Mouse (Mus musculus): ENCODE measurements around the gene Lrrc17. TPM values are rescaled to one million over a fixed set of nuclear protein-coding genes. Genes with fewer than 3 reads are reported as not detected.

Lrrc17 gene
- polyA plus RNA-seq, 1 experiment from 2014 or later = 9.9 TPM

- Histone ChIP-seq H3K36me3 (no peaks in the 10 kb centered on the region), H3K4me3 (no peak overlapping the region), H3K27me3 (ENCODE audit: insufficient read depth, poor library complexity, severe bottlenecking) (no peaks in the 10 kb centered on the region), H3K27ac (no peak overlapping the region), H3K9me3 (no peaks in the 10 kb centered on the region), H3K4me1 (peaks cover 8% of the 10 kb centered on the region)
- 72% methylated on average over 8 of the region's 8 CpGs for WGBS
- no peak for DNase-seq (ENCODE audit: low spot score)
These were observed 3.6 kb downstream of the Lrrc17 start for GRCm38 (mm10) chr5:21547005-21547404.

- 0 out of 2 replicates have a peak, but pooled peaks cover 3% of the 10 kb centered on the region for H3K4me1 ChIP-seq
- no peak for DNase-seq (ENCODE audit: low spot score)
- H3K4me3 ChIP-seq = no peak overlapping the region
- H3K27ac ChIP-seq = no peak overlapping the region
- no peaks in the 10 kb centered on the region for H3K9me3 ChIP-seq
- 85% methylated on average over 4 of the region's 4 CpGs for WGBS
- no peaks in the 10 kb centered on the region for H3K36me3 ChIP-seq
- H3K27me3 ChIP-seq (ENCODE audit: insufficient read depth, poor library complexity, severe bottlenecking) = no peaks in the 10 kb centered on the region
These were observed 10.3 kb downstream of the Lrrc17 start for GRCm38 (mm10) chr5:21553685-21554084.

GRCm38 (mm10) chr5:21554732-21555131, 11.4 kb downstream of the Lrrc17 start:
- no peak overlapping the region for H3K4me3 ChIP-seq
- H3K36me3 ChIP-seq = no peaks in the 10 kb centered on the region
- 64% methylated on average over 1 of the region's 1 CpGs for WGBS
- H3K4me1 ChIP-seq = 0 out of 2 replicates have a peak, but pooled peaks cover 3% of the 10 kb centered on the region
- H3K9me3 ChIP-seq = no peaks in the 10 kb centered on the region
- DNase-seq (ENCODE audit: low spot score) = no peak
- H3K27me3 ChIP-seq (ENCODE audit: insufficient read depth, poor library complexity, severe bottlenecking) = no peaks in the 10 kb centered on the region
- no peak overlapping the region for H3K27ac ChIP-seq

- Histone ChIP-seq H3K27ac (no peak overlapping the region), H3K4me3 (no peak overlapping the region), H3K9me3 (no peaks in the 10 kb centered on the region), H3K4me1 (0 out of 2 replicates have a peak, but pooled peaks cover 13% of the 10 kb centered on the region), H3K27me3 (ENCODE audit: insufficient read depth, poor library complexity, severe bottlenecking) (no peaks in the 10 kb centered on the region), H3K36me3 (no peaks in the 10 kb centered on the region)
- DNase-seq (ENCODE audit: low spot score) = no peak
- 89% methylated on average over 3 of the region's 3 CpGs for WGBS
These were observed 13.1 kb downstream of the Lrrc17 start for GRCm38 (mm10) chr5:21556502-21556901.

- DNase-seq (ENCODE audit: low spot score) = no peak
- peaks cover 13% of the 10 kb centered on the region; the same call in 1 of the 2 replicates for H3K4me1 ChIP-seq
- no peak overlapping the region for H3K27ac ChIP-seq
- no peaks in the 10 kb centered on the region for H3K27me3 ChIP-seq (ENCODE audit: insufficient read depth, poor library complexity, severe bottlenecking)
- H3K4me3 ChIP-seq = no peak overlapping the region
- 83% methylated on average over 2 of the region's 2 CpGs for WGBS
- H3K9me3 ChIP-seq = no peaks in the 10 kb centered on the region
- H3K36me3 ChIP-seq = no peaks in the 10 kb centered on the region
These were observed 20.6 kb downstream of the Lrrc17 start for GRCm38 (mm10) chr5:21563936-21564335.

- no peaks in the 10 kb centered on the region for H3K36me3 ChIP-seq
- H3K9me3 ChIP-seq = no peaks in the 10 kb centered on the region
- DNase-seq (ENCODE audit: low spot score) = no peak
- H3K4me3 ChIP-seq = no peak overlapping the region
- WGBS = 84% methylated on average over 9 of the region's 9 CpGs
- H3K27me3 ChIP-seq (ENCODE audit: insufficient read depth, poor library complexity, severe bottlenecking) = no peaks in the 10 kb centered on the region
- no peak overlapping the region for H3K27ac ChIP-seq
- peaks cover 10% of the 10 kb centered on the region; the same call in 1 of the 2 replicates for H3K4me1 ChIP-seq
These were observed 22.2 kb downstream of the Lrrc17 start for GRCm38 (mm10) chr5:21565392-21566065.

GRCm38 (mm10) chr5:21567784-21568183, 24.4 kb downstream of the Lrrc17 start:
- H3K27me3 ChIP-seq (ENCODE audit: insufficient read depth, poor library complexity, severe bottlenecking) = no peaks in the 10 kb centered on the region
- H3K27ac ChIP-seq = no peak overlapping the region
- no peaks in the 10 kb centered on the region for H3K9me3 ChIP-seq
- WGBS = 68% methylated on average over 1 of the region's 1 CpGs
- DNase-seq (ENCODE audit: low spot score) = no peak
- no peak overlapping the region for H3K4me3 ChIP-seq
- H3K4me1 ChIP-seq = peaks cover 7% of the 10 kb centered on the region; the same call in 1 of the 2 replicates
- no peaks in the 10 kb centered on the region for H3K36me3 ChIP-seq

GRCm38 (mm10) chr5:21572764-21573416, 29.5 kb downstream of the Lrrc17 start:
- no peaks in the 10 kb centered on the region for H3K36me3 ChIP-seq
- no peak overlapping the region for H3K4me3 ChIP-seq
- no peak overlapping the region for H3K27ac ChIP-seq
- peaks cover 11% of the 10 kb centered on the region; the same call in 1 of the 2 replicates for H3K4me1 ChIP-seq
- H3K27me3 ChIP-seq (ENCODE audit: insufficient read depth, poor library complexity, severe bottlenecking) = no peaks in the 10 kb centered on the region
- 83% methylated on average over 3 of the region's 3 CpGs for WGBS
- H3K9me3 ChIP-seq = no peaks in the 10 kb centered on the region
- no peak for DNase-seq (ENCODE audit: low spot score)

- H3K27ac ChIP-seq = peak overlapping the region; percentile 29; the same call in 1 of the 2 replicates
- 68% methylated on average over 21 of the region's 21 CpGs for WGBS
- H3K4me1 ChIP-seq = peaks cover 11% of the 10 kb centered on the region; the same call in 1 of the 2 replicates
- H3K9me3 ChIP-seq = no peaks in the 10 kb centered on the region
- no peaks in the 10 kb centered on the region for H3K27me3 ChIP-seq (ENCODE audit: insufficient read depth, poor library complexity, severe bottlenecking)
- no peaks in the 10 kb centered on the region for H3K36me3 ChIP-seq
- no peak for DNase-seq (ENCODE audit: low spot score)
- H3K4me3 ChIP-seq = no peak overlapping the region
These were observed 31.2 kb downstream of the Lrrc17 start for GRCm38 (mm10) chr5:21574386-21575209.

- Histone ChIP-seq H3K27ac (no peak overlapping the region), H3K4me3 (no peak overlapping the region), H3K36me3 (no peaks in the 10 kb centered on the region), H3K27me3 (ENCODE audit: insufficient read depth, poor library complexity, severe bottlenecking) (no peaks in the 10 kb centered on the region), H3K9me3 (no peaks in the 10 kb centered on the region), H3K4me1 (peaks cover 11% of the 10 kb centered on the region; the same call in 1 of the 2 replicates)
- no peak for DNase-seq (ENCODE audit: low spot score)
- WGBS = 85% methylated on average over 13 of the region's 13 CpGs
These were observed 31.8 kb downstream of the Lrrc17 start for GRCm38 (mm10) chr5:21575210-21575550.

- WGBS = 80% methylated on average over 3 of the region's 3 CpGs
- Histone ChIP-seq H3K27ac (no peak overlapping the region), H3K27me3 (ENCODE audit: insufficient read depth, poor library complexity, severe bottlenecking) (no peaks in the 10 kb centered on the region), H3K36me3 (no peaks in the 10 kb centered on the region), H3K9me3 (no peaks in the 10 kb centered on the region), H3K4me3 (no peak overlapping the region), H3K4me1 (peaks cover 13% of the 10 kb centered on the region; the same call in 1 of the 2 replicates)
- no peak for DNase-seq (ENCODE audit: low spot score)
These were observed 34.8 kb downstream of the Lrrc17 start for GRCm38 (mm10) chr5:21578136-21578535.

- DNase-seq (ENCODE audit: low spot score) = no peak
- 51% methylated on average over 6 of the region's 6 CpGs for WGBS
- no peaks in the 10 kb centered on the region for H3K27me3 ChIP-seq (ENCODE audit: insufficient read depth, poor library complexity, severe bottlenecking)
- no peaks in the 10 kb centered on the region for H3K9me3 ChIP-seq
- H3K27ac ChIP-seq = no peak overlapping the region
- no peaks in the 10 kb centered on the region for H3K36me3 ChIP-seq
- H3K4me1 ChIP-seq = peaks cover 11% of the 10 kb centered on the region; the same call in 1 of the 2 replicates
- no peak overlapping the region for H3K4me3 ChIP-seq
These were observed 43.4 kb downstream of the Lrrc17 start for GRCm38 (mm10) chr5:21586763-21587162.

GRCm38 (mm10) chr5:21587683-21588082, 44.3 kb downstream of the Lrrc17 start:
- Histone ChIP-seq H3K27ac (no peak overlapping the region), H3K9me3 (no peaks in the 10 kb centered on the region), H3K27me3 (ENCODE audit: insufficient read depth, poor library complexity, severe bottlenecking) (no peaks in the 10 kb centered on the region), H3K36me3 (no peaks in the 10 kb centered on the region), H3K4me1 (peaks cover 8% of the 10 kb centered on the region; the same call in 1 of the 2 replicates), H3K4me3 (no peak overlapping the region)
- WGBS = 63% methylated on average over 7 of the region's 7 CpGs
- DNase-seq (ENCODE audit: low spot score) = no peak

Measured in heart, embryonic 10.5 days (tissue).